In the genomic region with DNA sequence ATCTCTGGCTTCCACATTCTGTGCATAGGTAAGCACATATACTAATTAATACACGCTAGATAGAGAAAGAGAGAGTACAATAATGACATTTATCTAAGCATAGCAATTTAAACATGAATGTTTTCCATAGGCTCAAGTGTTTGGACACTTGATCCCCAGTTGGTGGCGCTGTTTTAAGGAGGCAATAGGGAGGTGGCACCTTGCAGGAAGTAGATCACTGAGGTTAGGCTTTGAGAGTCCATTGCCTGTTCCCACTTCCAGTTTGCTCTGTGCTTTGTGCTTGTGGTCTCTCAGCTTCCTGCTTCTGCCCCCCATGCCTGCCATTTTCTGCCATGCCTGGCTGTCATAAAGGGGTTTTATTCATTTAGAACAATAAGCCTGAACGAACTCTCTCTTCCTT, we compare ENCODE assay signal across 10 mouse cellular contexts.
DNase-seq lines count a peak whose midpoint lies in the region; TF ChIP-seq lines count a peak whose summit lies in the region.
"Had no signal": no experiment of that assay in that cellular context is flagged by ENCODE, and none has a peak within 500 bp of the region (broad histone marks: within the 10 kb centered on the region; RNA-seq: fewer than 3 reads in every experiment).

No protein-coding gene starts in this region.

- no peak overlapping the region for H3K9ac ChIP-seq in MEL (ENCODE audit: control insufficient read depth, low read depth, low read length, poor library complexity, severe bottlenecking)
- H3K9ac ChIP-seq: neural tube, embryonic 13.5 days had no signal

- no peak overlapping the region for H3K27ac ChIP-seq in left cerebral cortex, adult 2 months
- no peak overlapping the region for H3K27ac ChIP-seq in MEL (ENCODE audit: control insufficient read depth, low read depth, low read length)
- no peak overlapping the region for H3K27ac ChIP-seq in thymus, adult 2 months (ENCODE audit: control insufficient read depth, insufficient read depth, low read length)
- H3K27ac ChIP-seq in limb, embryonic 10.5 days: no peak overlapping the region
- H3K27ac ChIP-seq: heart, embryonic 10.5 days; neural tube, embryonic 13.5 days had no signal

- DNase-seq in left cerebral cortex, adult 2 months (ENCODE audit: extremely low spot score in 1 of 2, low spot score in 2 of 2): no peak
- no peak for DNase-seq in left cerebral cortex, postnatal 14 days (ENCODE audit: low spot score in 2 of 2)
- DNase-seq in MEL (ENCODE audit: low read depth, low spot score): peak; percentile 54
- DNase-seq in c-Kit-negative CD71-positive TER-119-positive erythroid progenitor cells, embryonic 14.5 days (ENCODE audit: low read depth, low spot score): peak; percentile 20
- DNase-seq in thymus, adult 2 months: peak; percentile 33
- DNase-seq in layer of hippocampus, postnatal 14 days (ENCODE audit: low spot score in 2 of 2): no peak
- DNase-seq in limb, embryonic 10.5 days (ENCODE audit: low spot score): no peak
- DNase-seq in layer of hippocampus, adult 9-10 months (ENCODE audit: low spot score): no peak

- H3K36me3 ChIP-seq in MEL (ENCODE audit: control insufficient read depth in 1 of 2, insufficient read depth in 2 of 2, low read length in 2 of 2): no peaks in the 10 kb centered on the region
- no peaks in the 10 kb centered on the region for H3K36me3 ChIP-seq in thymus, adult 2 months (ENCODE audit: control insufficient read depth, insufficient read depth, low read length)
- no peaks in the 10 kb centered on the region for H3K36me3 ChIP-seq in limb, embryonic 10.5 days
- H3K36me3 ChIP-seq: heart, embryonic 10.5 days; neural tube, embryonic 13.5 days had no signal

- no peaks in the 10 kb centered on the region for H3K79me2 ChIP-seq in MEL (ENCODE audit: control insufficient read depth, insufficient read depth, low read length, poor library complexity)

- WGBS in thymus, adult 2 months: 52% methylated on average over 3 of the region's 3 CpGs
- WGBS in limb, embryonic 10.5 days: 65% methylated on average over 3 of the region's 3 CpGs

- no peak for TF ChIP-seq EP300 in MEL (IDR thresholded peaks at IDR 0.05; ENCODE audit: low read depth in 1 of 2, low read length in 2 of 2)

- H3K27me3 ChIP-seq in MEL (ENCODE audit: control insufficient read depth in 1 of 2, insufficient read depth in 2 of 2, low read length in 2 of 2): no peaks in the 10 kb centered on the region; a peak in 1 of 4 replicates
- H3K27me3 ChIP-seq in thymus, adult 2 months (ENCODE audit: control insufficient read depth, insufficient read depth, low read length): no peaks in the 10 kb centered on the region
- peaks cover 18% of the 10 kb centered on the region for H3K27me3 ChIP-seq in limb, embryonic 10.5 days (ENCODE audit: low read depth, poor library complexity, severe bottlenecking)
- H3K27me3 ChIP-seq: neural tube, embryonic 13.5 days had no signal

- H3K4me3 ChIP-seq in left cerebral cortex, adult 2 months: no peak overlapping the region
- H3K4me3 ChIP-seq in MEL (ENCODE audit: control insufficient read depth in 1 of 2, insufficient read depth in 1 of 2, low read depth in 2 of 2, low read length in 2 of 2): no peak overlapping the region
- H3K4me3 ChIP-seq in thymus, adult 2 months (ENCODE audit: control insufficient read depth, insufficient read depth, low read length): no peak overlapping the region
- H3K4me3 ChIP-seq in limb, embryonic 10.5 days: no peak overlapping the region
- H3K4me3 ChIP-seq: heart, embryonic 10.5 days; neural tube, embryonic 13.5 days had no signal

- peak; percentile 54 for TF ChIP-seq RAD21 in MEL (IDR thresholded peaks at IDR 0.05; ENCODE audit: low read depth, low read length)

- no peak for TF ChIP-seq POLR2A in MEL (IDR thresholded peaks at IDR 0.05; ENCODE audit: control insufficient read depth in 1 of 2, insufficient read depth in 1 of 2, low read depth in 1 of 2, low read length in 2 of 2, poor library complexity in 1 of 2)
- no peak for TF ChIP-seq POLR2A in thymus, adult 2 months (IDR thresholded peaks at IDR 0.05; ENCODE audit: control insufficient read depth, extremely low read depth, insufficient read depth, low read length, poor library complexity)

- H3K4me1 ChIP-seq in MEL (ENCODE audit: control insufficient read depth in 1 of 2, insufficient read depth in 2 of 2, low read length in 2 of 2): no peaks in the 10 kb centered on the region
- H3K4me1 ChIP-seq in thymus, adult 2 months (replicated peaks; ENCODE audit: control insufficient read depth, insufficient read depth, low read length): 0 out of 2 replicates have a peak, but pooled peaks cover 3% of the 10 kb centered on the region
- peaks cover 32% of the 10 kb centered on the region for H3K4me1 ChIP-seq in limb, embryonic 10.5 days

- H3K9me3 ChIP-seq in MEL (replicated peaks; ENCODE audit: insufficient read depth, low read length): no peaks in the 10 kb centered on the region
- no peaks in the 10 kb centered on the region for H3K9me3 ChIP-seq in limb, embryonic 10.5 days (replicated peaks)
- H3K9me3 ChIP-seq: heart, embryonic 10.5 days; neural tube, embryonic 13.5 days had no signal

- TF ChIP-seq CTCF in left cerebral cortex, adult 2 months (IDR thresholded peaks at IDR 0.05): peak; percentile 12; the same call in 1 of the 2 replicates
- peak; percentile 26 to 69 (median 40); a peak in 4 of 6 replicates for TF ChIP-seq CTCF in MEL (IDR thresholded peaks at IDR 0.05 in 2 of 3, conservative IDR thresholded peaks at IDR 0.05 in 1 of 3; ENCODE audit: control insufficient read depth in 1 of 3, insufficient read depth in 1 of 3, low read depth in 2 of 3, low read length in 3 of 3, poor library complexity in 1 of 3, severe bottlenecking in 1 of 3)
- TF ChIP-seq CTCF in thymus, adult 2 months (IDR thresholded peaks at IDR 0.05; ENCODE audit: borderline replicate concordance, control insufficient read depth, extremely low read depth, insufficient read depth, low read length, poor library complexity): no peak

- intact Hi-C loops in left cerebral cortex, adult 2 months (cut with DNase I): loop anchor here (10.0 kb wide), 1 partner anchor 143 kb away; no protein-coding TSS in a partner anchor
- intact Hi-C loops in left cerebral cortex, postnatal 14 days (cut with DNase I): no loop called here

TF ChIP-seq in MEL, 35 proteins besides CTCF, POLR2A, EP300 and RAD21:
- no peak for TF ChIP-seq MAFK (IDR thresholded peaks at IDR 0.05; ENCODE audit: borderline replicate concordance, low read depth, low read length)
- TF ChIP-seq SMC3 (IDR thresholded peaks at IDR 0.05; ENCODE audit: low read depth, low read length): peak; percentile 68
- peak; percentile 32; the same call in 1 of the 2 replicates for TF ChIP-seq ZC3H11A (IDR thresholded peaks at IDR 0.05; ENCODE audit: low read depth, low read length)
- no peak for TF ChIP-seq BHLHE40 (IDR thresholded peaks at IDR 0.05; ENCODE audit: borderline replicate concordance, low read depth, low read length)
- TF ChIP-seq MYC (IDR thresholded peaks at IDR 0.05; ENCODE audit: low read depth, low read length): no peak
- TF ChIP-seq USF1 (IDR thresholded peaks at IDR 0.05; ENCODE audit: low read depth, low read length): no peak
- TF ChIP-seq E2F4 (IDR thresholded peaks at IDR 0.05; ENCODE audit: borderline replicate concordance, low read depth, low read length): no peak
- no peak for TF ChIP-seq KAT2A (conservative IDR thresholded peaks at IDR 0.05; ENCODE audit: low read depth, low read length)
- TF ChIP-seq TCF12 (IDR thresholded peaks at IDR 0.05; ENCODE audit: low read depth, low read length): no peak
- no peak for TF ChIP-seq ETS1 (IDR thresholded peaks at IDR 0.05; ENCODE audit: low read depth, low read length)

Comparison
In these comparisons a context has a peak if more than half of its experiments do, and no peak if none do; other contexts are left out.
1. DNase-seq: peak in MEL (single experiment), c-Kit-negative CD71-positive TER-119-positive erythroid progenitor cells, embryonic 14.5 days (single experiment) and thymus, adult 2 months (single experiment); none in left cerebral cortex, adult 2 months (0 of 2), left cerebral cortex, postnatal 14 days (0 of 2), layer of hippocampus, postnatal 14 days (0 of 2), limb, embryonic 10.5 days (single experiment) and layer of hippocampus, adult 9-10 months (single experiment).